Mouse (Mus musculus) hindbrain, postnatal 0 days (tissue): ENCODE data around the gene Stk4. TPM values are rescaled to one million over a fixed set of nuclear protein-coding genes. Genes with fewer than 3 reads are reported as not detected.

Source experiments
- ATAC-seq: fragments of 200-750 bp; cut with Nextera tagmentation; 2 replicates; pipeline ENCODE4 v1.8.0; 2017; ENCODE audit warnings: mild to moderate bottlenecking, moderate TSS enrichment, moderate library complexity
- DNase-seq: peaks from one replicate; pipeline ENCODE4 v3.0.0-alpha.2; 2015; ENCODE audit warnings: low spot score
- H3K27ac ChIP-seq: fragments of 300-500 bp; sonication (generic); 2 replicates; pipeline ENCODE4 v1.5.1; 2014; ENCODE audit warnings: mild to moderate bottlenecking
- H3K27me3 ChIP-seq: fragments of 300-500 bp; sonication (generic); 2 replicates; pipeline ENCODE4 v1.6.1; 2014; ENCODE audit warnings: low read length, mixed read lengths; ENCODE audit not compliant: insufficient read depth
- H3K36me3 ChIP-seq: fragments of 300-500 bp; sonication (generic); 2 replicates; pipeline ENCODE4 v1.6.1; 2014; ENCODE audit warnings: low read length, mixed read lengths; ENCODE audit not compliant: insufficient read depth
- H3K4me1 ChIP-seq: fragments of 300-500 bp; sonication (generic); 2 replicates; pipeline ENCODE4 v1.6.1; 2014; ENCODE audit warnings: antibody characterized with exemption, low read length, mixed read lengths; ENCODE audit not compliant: insufficient read depth
- H3K4me2 ChIP-seq: fragments of 300-500 bp; sonication (generic); 2 replicates; pipeline ENCODE4 v1.6.1; 2014; ENCODE audit warnings: low read depth, mild to moderate bottlenecking, low read length, moderate library complexity, mixed read lengths
- H3K4me3 ChIP-seq: fragments of 300-500 bp; sonication (generic); 2 replicates; pipeline ENCODE4 v1.5.1; 2014; ENCODE audit warnings: low read length
- H3K9ac ChIP-seq: fragments of 300-500 bp; sonication (generic); replicated peaks from 2 replicates; pipeline ENCODE4 v1.6.1; 2014; ENCODE audit warnings: mild to moderate bottlenecking, low read length, moderate library complexity, mixed read lengths
- H3K9me3 ChIP-seq: fragments of 300-500 bp; sonication (generic); 2 replicates; pipeline ENCODE4 v1.6.1; 2016; ENCODE audit warnings: low read length, mixed read lengths
- CTCF ChIP-seq: IDR thresholded peaks from 2 replicates; pipeline ENCODE4 v1.5.1; 2016; ENCODE audit warnings: antibody characterized with exemption, control low read depth, low read depth
- WGBS: fragments of 180-500 bp; shearing (Covaris S2); extraction: QIAGEN DNeasy Blood & Tissue Kit; methylation state at CpG from one replicate; pipeline ENCODE4 v1.1.7; 2014; 5-methylcytosine and 5-hydroxymethylcytosine counted together
- polyA plus RNA-seq: library from polyadenylated mRNA; unstranded; fragments of >200 nt; fragmentation: Nextera tagmentation; extraction: Ambion mirVana; gene quantifications from 2 replicates; pipeline ENCODE4 v1.2.1, GENCODE M21; 2015
- total RNA-seq: library from RNA; depleted of rRNA; stranded (reverse); fragments of >200 nt; gene quantifications from 2 replicates; pipeline ENCODE4 v1.2.3, GENCODE M21; 2014

The Stk4 gene
- total and polyA plus RNA-seq, 2 experiments from 2014 or later, result 13.1 to 23.9 TPM

DNA sequence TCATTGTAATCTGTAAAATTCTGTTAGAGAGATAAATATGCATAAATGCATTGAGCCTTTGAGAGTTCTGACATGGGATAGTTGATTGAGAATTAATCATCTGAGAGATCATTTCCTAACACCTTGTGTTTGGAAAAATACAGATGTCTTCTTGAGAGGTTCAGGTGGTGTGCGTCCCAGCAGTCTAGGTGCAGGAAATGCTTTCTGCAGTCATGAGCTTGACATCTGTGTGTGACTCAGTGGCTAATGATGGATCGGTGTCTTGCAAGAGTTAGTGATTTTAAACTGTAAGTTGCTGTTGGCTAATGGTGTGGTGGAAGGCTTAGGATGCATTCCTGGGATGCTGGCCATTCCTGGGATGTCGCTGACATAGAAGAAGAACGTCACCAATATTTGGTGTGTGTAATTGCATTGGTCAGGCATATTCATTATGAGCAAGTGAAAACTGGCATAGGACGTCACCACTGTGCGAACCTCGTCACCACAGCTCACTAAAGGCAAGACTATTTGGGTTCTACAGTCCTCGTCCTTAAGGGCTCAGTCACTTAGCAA is 6.8 kb downstream of the Stk4 start:
- ATAC-seq (no peak), DNase-seq (no peak)
- H3K27me3 ChIP-seq, result no peaks in the 10 kb centered on the region
- no peak overlapping the region for H3K27ac ChIP-seq
- H3K4me3 ChIP-seq, result no peak overlapping the region
- peaks cover 21% of the 10 kb centered on the region for H3K36me3 ChIP-seq
- no peak for TF ChIP-seq CTCF
- H3K9ac ChIP-seq, result no peak overlapping the region
- no peak overlapping the region for H3K4me2 ChIP-seq
- no peaks in the 10 kb centered on the region for H3K9me3 ChIP-seq
- WGBS, result 87% methylated on average over 8 of the region's 8 CpGs
- peaks cover 12% of the 10 kb centered on the region; the same call in 1 of the 2 replicates for H3K4me1 ChIP-seq

GRCm38 (mm10) chr2:164077875-164078274 is 7.8 kb downstream of the Stk4 start:
- peaks cover 12% of the 10 kb centered on the region; the same call in 1 of the 2 replicates for H3K4me1 ChIP-seq
- no peak overlapping the region for H3K9ac ChIP-seq
- 87% methylated on average over 5 of the region's 5 CpGs for WGBS
- H3K4me2 ChIP-seq, result no peak overlapping the region
- H3K4me3 ChIP-seq, result no peak overlapping the region
- ATAC-seq, result no peak
- no peaks in the 10 kb centered on the region for H3K27me3 ChIP-seq
- no peak overlapping the region for H3K27ac ChIP-seq
- peaks cover 29% of the 10 kb centered on the region for H3K36me3 ChIP-seq
- no peaks in the 10 kb centered on the region for H3K9me3 ChIP-seq
- no peak for TF ChIP-seq CTCF
- no peak for DNase-seq

DNA sequence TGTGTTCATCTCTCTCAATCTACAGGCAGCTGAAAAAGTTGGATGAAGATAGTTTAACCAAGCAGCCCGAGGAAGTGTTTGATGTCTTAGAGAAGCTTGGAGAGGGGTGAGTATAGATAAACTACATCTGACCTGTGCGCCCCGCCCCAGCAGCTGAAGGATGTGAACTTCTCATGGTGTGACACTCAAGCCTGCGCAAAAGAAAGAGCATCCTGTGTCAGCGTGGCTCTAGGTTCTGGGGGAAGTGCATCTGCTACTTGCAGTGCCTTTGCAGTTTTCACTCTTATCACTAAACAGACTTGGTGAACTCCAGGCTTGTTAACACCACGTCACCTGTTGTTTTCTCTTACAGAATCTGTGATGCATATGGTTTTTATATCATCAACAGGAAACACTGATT is 9.4 kb downstream of the Stk4 start:
- DNase-seq, result no peak
- Histone ChIP-seq H3K4me3 (no peak overlapping the region), H3K9me3 (no peaks in the 10 kb centered on the region), H3K9ac (no peak overlapping the region), H3K27me3 (no peaks in the 10 kb centered on the region), H3K4me2 (no peak overlapping the region), H3K27ac (no peak overlapping the region), H3K4me1 (peaks cover 12% of the 10 kb centered on the region; the same call in 1 of the 2 replicates), H3K36me3 (peaks cover 37% of the 10 kb centered on the region)
- 94% methylated on average over 6 of the region's 6 CpGs for WGBS
- ATAC-seq, result no peak
- no peak for TF ChIP-seq CTCF

GRCm38 (mm10) chr2:164081577-164081976 is 11.5 kb downstream of the Stk4 start:
- Histone ChIP-seq H3K9ac (no peak overlapping the region), H3K36me3 (peaks cover 40% of the 10 kb centered on the region), H3K4me2 (no peak overlapping the region), H3K4me3 (no peak overlapping the region), H3K27me3 (no peaks in the 10 kb centered on the region), H3K9me3 (no peaks in the 10 kb centered on the region), H3K4me1 (no peaks in the 10 kb centered on the region), H3K27ac (no peak overlapping the region)
- ATAC-seq (no peak), DNase-seq (no peak)
- WGBS, result 98% methylated on average over 10 of the region's 10 CpGs
- TF ChIP-seq CTCF, result no peak

DNA sequence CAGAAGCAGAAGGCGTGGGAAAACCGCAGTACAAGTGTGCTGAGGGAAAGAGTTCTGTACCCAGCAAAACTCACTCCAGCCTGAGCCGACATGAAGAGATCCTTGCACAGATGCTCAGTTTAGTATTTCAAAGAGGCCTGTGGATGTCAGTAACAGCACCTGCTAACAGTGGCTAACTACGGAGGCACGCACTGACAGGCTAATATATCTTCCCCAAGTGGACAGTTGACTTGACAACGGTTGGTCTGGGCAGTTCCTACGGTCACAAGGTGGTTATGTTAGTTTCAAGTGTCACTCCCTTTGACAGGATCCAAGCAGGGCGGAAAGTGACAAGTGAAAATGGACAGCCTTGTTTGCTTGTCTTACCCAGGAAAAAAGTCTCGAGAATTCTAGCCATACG is 12.1 kb downstream of the Stk4 start:
- no peaks in the 10 kb centered on the region for H3K4me1 ChIP-seq
- no peak overlapping the region for H3K4me3 ChIP-seq
- H3K9me3 ChIP-seq, result no peaks in the 10 kb centered on the region
- peaks cover 44% of the 10 kb centered on the region for H3K36me3 ChIP-seq
- no peak for DNase-seq
- TF ChIP-seq CTCF, result no peak
- H3K27me3 ChIP-seq, result no peaks in the 10 kb centered on the region
- 94% methylated on average over 10 of the region's 10 CpGs for WGBS
- no peak for ATAC-seq
- H3K4me2 ChIP-seq, result no peak overlapping the region
- H3K27ac ChIP-seq, result no peak overlapping the region
- no peak overlapping the region for H3K9ac ChIP-seq

GRCm38 (mm10) chr2:164083609-164084341 is 13.7 kb downstream of the Stk4 start:
- WGBS, result 94% methylated on average over 19 of the region's 19 CpGs
- H3K36me3 ChIP-seq, result peaks cover 45% of the 10 kb centered on the region
- no peak for DNase-seq

GRCm38 (mm10) chr2:164084342-164084700 is 14.2 kb downstream of the Stk4 start:
- Histone ChIP-seq H3K9ac (no peak overlapping the region), H3K4me1 (no peaks in the 10 kb centered on the region), H3K4me2 (no peak overlapping the region), H3K36me3 (peaks cover 49% of the 10 kb centered on the region), H3K27me3 (no peaks in the 10 kb centered on the region), H3K27ac (no peak overlapping the region), H3K9me3 (no peaks in the 10 kb centered on the region), H3K4me3 (no peak overlapping the region)
- no peak for DNase-seq
- no peak for ATAC-seq
- no peak for TF ChIP-seq CTCF
- WGBS, result 90% methylated on average over 7 of the region's 7 CpGs

More at GRCm38 (mm10) chr2:164083609-164084341, 13.7 kb downstream of the Stk4 start:
- H3K9ac ChIP-seq, result no peak overlapping the region
- H3K9me3 ChIP-seq, result no peaks in the 10 kb centered on the region
- no peak for ATAC-seq
- no peak for TF ChIP-seq CTCF
- no peaks in the 10 kb centered on the region for H3K27me3 ChIP-seq
- H3K4me3 ChIP-seq, result no peak overlapping the region
- no peak overlapping the region for H3K4me2 ChIP-seq
- H3K4me1 ChIP-seq, result no peaks in the 10 kb centered on the region
- no peak overlapping the region for H3K27ac ChIP-seq
